Mouse (Mus musculus): Measurements from ENCODE around the gene Ankrd13c.
A peak's percentile ranks its signal among the peaks of the same experiment; 100 is the strongest.
"Not testable (repeated sequence)": the region's sequence is repeated elsewhere in the genome, so short reads cannot be mapped to it uniquely, and the experiment has no call there.

Ankrd13c gene

GRCm38 (mm10) chr3:157946843-157947358 lies at the start of gene Ankrd13c:
Ankrd13c (plus strand) TSS chr3:157947239.
- DNase-seq (ENCODE audit: extremely low spot score, low read depth, low spot score) = peak; percentile 96

- DNase-seq (ENCODE audit: extremely low spot score, low read depth, low spot score) = no peak
Observed at GRCm38 (mm10) chr3:157897645-157898044, 49.4 kb upstream of the Ankrd13c start.

- DNase-seq (ENCODE audit: extremely low spot score, low read depth, low spot score) = no peak
Observed at GRCm38 (mm10) chr3:157899986-157900385, 47.1 kb upstream of the Ankrd13c start.

GRCm38 (mm10) chr3:157901721-157902120 lies 45.3 kb upstream of the Ankrd13c start:
- DNase-seq (ENCODE audit: extremely low spot score, low read depth, low spot score) = no peak

- DNase-seq (ENCODE audit: extremely low spot score, low read depth, low spot score) = no peak
Observed at GRCm38 (mm10) chr3:157908166-157908565, 38.9 kb upstream of the Ankrd13c start.

- DNase-seq (ENCODE audit: extremely low spot score, low read depth, low spot score) = no peak
Observed at GRCm38 (mm10) chr3:157910262-157910661, 36.8 kb upstream of the Ankrd13c start.

GRCm38 (mm10) chr3:157912155-157912554 lies 34.9 kb upstream of the Ankrd13c start:
- DNase-seq (ENCODE audit: extremely low spot score, low read depth, low spot score) = no peak

- DNase-seq (ENCODE audit: extremely low spot score, low read depth, low spot score) = no peak
Observed at GRCm38 (mm10) chr3:157916336-157916735, 30.7 kb upstream of the Ankrd13c start.

GRCm38 (mm10) chr3:157921376-157921775 lies 25.7 kb upstream of the Ankrd13c start:
- no peak for DNase-seq (ENCODE audit: extremely low spot score, low read depth, low spot score)

GRCm38 (mm10) chr3:157923268-157923835 lies 23.7 kb upstream of the Ankrd13c start:
- no peak for DNase-seq (ENCODE audit: extremely low spot score, low read depth, low spot score)

- DNase-seq (ENCODE audit: extremely low spot score, low read depth, low spot score) = peak; percentile 53
Observed at GRCm38 (mm10) chr3:157924692-157925328, 22.2 kb upstream of the Ankrd13c start, which contains the start of gene Cth. Cth (minus strand) TSS chr3:157925077.

GRCm38 (mm10) chr3:157925706-157926510 lies 21.1 kb upstream of the Ankrd13c start:
- DNase-seq (ENCODE audit: extremely low spot score, low read depth, low spot score) = no peak

- DNase-seq (ENCODE audit: extremely low spot score, low read depth, low spot score) = no peak
Observed at GRCm38 (mm10) chr3:157926761-157927160, 20.3 kb upstream of the Ankrd13c start.

GRCm38 (mm10) chr3:157928731-157929130 lies 18.3 kb upstream of the Ankrd13c start:
- no peak for DNase-seq (ENCODE audit: extremely low spot score, low read depth, low spot score)

- DNase-seq (ENCODE audit: extremely low spot score, low read depth, low spot score) = no peak
Observed at GRCm38 (mm10) chr3:157929417-157929816, 17.6 kb upstream of the Ankrd13c start.

GRCm38 (mm10) chr3:157931592-157931991 lies 15.4 kb upstream of the Ankrd13c start:
- DNase-seq (ENCODE audit: extremely low spot score, low read depth, low spot score) = no peak

GRCm38 (mm10) chr3:157932074-157932473 lies 15.0 kb upstream of the Ankrd13c start:
- DNase-seq (ENCODE audit: extremely low spot score, low read depth, low spot score) = no peak

- DNase-seq (ENCODE audit: extremely low spot score, low read depth, low spot score) = not testable (repeated sequence)
Observed at GRCm38 (mm10) chr3:157933223-157933622, 13.8 kb upstream of the Ankrd13c start.

- DNase-seq (ENCODE audit: extremely low spot score, low read depth, low spot score) = no peak
Observed at GRCm38 (mm10) chr3:157934301-157934823, 12.7 kb upstream of the Ankrd13c start.

- DNase-seq (ENCODE audit: extremely low spot score, low read depth, low spot score) = no peak
Observed at GRCm38 (mm10) chr3:157938585-157938984, 8.5 kb upstream of the Ankrd13c start.

All from hindlimb bud, embryonic 11.5 days (tissue).